Mouse (Mus musculus): ENCODE results near the gene Sema4g. TPM values are rescaled to one million over a fixed set of nuclear protein-coding genes. Genes with fewer than 3 reads are reported as not detected.

The Sema4g gene
- polyA plus RNA-seq, 1 experiment from 2014 or later, result 7.2 TPM

GRCm38 (mm10) chr19:45016341-45017215 is 27.7 kb downstream of the Sema4g start:
- Histone ChIP-seq H3K9ac (ENCODE audit: low read depth, low read length) (peak overlapping the region; percentile 85; the same call in 1 of the 2 replicates), H3K4me2 (replicated peaks; ENCODE audit: low read depth, low read length) (peak overlapping the region; percentile 96), H3K4me3 (ENCODE audit: low read length) (peak overlapping the region; percentile 80), H3K4me1 (ENCODE audit: control insufficient read depth, insufficient read depth, low read length) (peaks cover 56% of the 10 kb centered on the region), H3K27me3 (ENCODE audit: control insufficient read depth, insufficient read depth, low read length) (no peaks in the 10 kb centered on the region), H3K9me3 (ENCODE audit: control insufficient read depth, low read length) (no peaks in the 10 kb centered on the region), H3K27ac (ENCODE audit: low read depth, low read length) (peak overlapping the region; percentile 100), H3K36me3 (ENCODE audit: control insufficient read depth, insufficient read depth, low read length) (peaks cover 19% of the 10 kb centered on the region)
- peak; percentile 44 for ATAC-seq (ENCODE audit: low FRiP score, low TSS enrichment)
- under 1% methylated on average over 18 of the region's 18 CpGs for whole genome bisulfite sequencing

DNA sequence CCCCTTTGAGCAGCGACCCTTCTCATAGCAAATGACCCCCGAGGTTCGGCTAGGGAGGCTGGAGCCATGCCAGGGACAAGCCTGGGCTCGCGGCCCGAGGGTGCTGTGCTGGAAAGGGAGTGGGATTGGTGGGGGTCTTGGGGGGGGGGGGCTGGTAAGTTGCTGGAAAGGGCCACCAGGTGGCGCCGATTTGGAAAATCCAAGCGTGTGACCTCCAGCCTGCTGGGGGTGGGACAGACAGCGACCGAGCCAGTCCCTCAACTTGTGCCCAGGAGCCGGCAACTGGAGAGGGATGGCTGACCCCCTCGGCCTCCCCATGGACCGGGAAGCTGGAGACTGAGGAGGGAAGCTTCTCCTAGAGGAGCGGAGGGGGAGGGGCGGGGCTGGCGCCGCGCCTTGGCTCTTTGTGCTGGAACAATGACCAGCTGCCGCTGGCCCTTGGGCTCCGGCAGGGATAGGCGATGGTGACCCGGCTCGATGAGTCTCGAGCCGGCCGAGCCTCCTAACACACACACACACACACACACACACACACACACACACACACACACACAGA is 28.4 kb downstream of the Sema4g start:
- peaks cover 19% of the 10 kb centered on the region for H3K36me3 ChIP-seq (ENCODE audit: control insufficient read depth, insufficient read depth, low read length)
- H3K27me3 ChIP-seq (ENCODE audit: control insufficient read depth, insufficient read depth, low read length), result no peaks in the 10 kb centered on the region
- no peaks in the 10 kb centered on the region for H3K9me3 ChIP-seq (ENCODE audit: control insufficient read depth, low read length)
- under 1% methylated on average over 27 of the region's 27 CpGs for WGBS
- peak overlapping the region; percentile 96 for H3K4me2 ChIP-seq (replicated peaks; ENCODE audit: low read depth, low read length)
- peak overlapping the region; percentile 85 for H3K9ac ChIP-seq (ENCODE audit: low read depth, low read length)
- peak overlapping the region; percentile 100 for H3K27ac ChIP-seq (ENCODE audit: low read depth, low read length)
- ATAC-seq (ENCODE audit: low FRiP score, low TSS enrichment), result peak; percentile 67
- peaks cover 61% of the 10 kb centered on the region for H3K4me1 ChIP-seq (ENCODE audit: control insufficient read depth, insufficient read depth, low read length)
- H3K4me3 ChIP-seq (ENCODE audit: low read length), result peak overlapping the region; percentile 80

GRCm38 (mm10) chr19:45017909-45018308 is 29.0 kb downstream of the Sema4g start:
- WGBS, result under 1% methylated on average over 44 of the region's 48 CpGs
- H3K27me3 ChIP-seq (ENCODE audit: control insufficient read depth, insufficient read depth, low read length), result no peaks in the 10 kb centered on the region
- H3K36me3 ChIP-seq (ENCODE audit: control insufficient read depth, insufficient read depth, low read length), result peaks cover 20% of the 10 kb centered on the region
- H3K27ac ChIP-seq (ENCODE audit: low read depth, low read length), result peak overlapping the region; percentile 100
- no peaks in the 10 kb centered on the region for H3K9me3 ChIP-seq (ENCODE audit: control insufficient read depth, low read length)
- peaks cover 61% of the 10 kb centered on the region for H3K4me1 ChIP-seq (ENCODE audit: control insufficient read depth, insufficient read depth, low read length)
- H3K9ac ChIP-seq (ENCODE audit: low read depth, low read length), result peak overlapping the region; percentile 85
- peak overlapping the region; percentile 96 for H3K4me2 ChIP-seq (replicated peaks; ENCODE audit: low read depth, low read length)
- peak overlapping the region; percentile 80 for H3K4me3 ChIP-seq (ENCODE audit: low read length)
- ATAC-seq (ENCODE audit: low FRiP score, low TSS enrichment), result peak; percentile 72

DNA sequence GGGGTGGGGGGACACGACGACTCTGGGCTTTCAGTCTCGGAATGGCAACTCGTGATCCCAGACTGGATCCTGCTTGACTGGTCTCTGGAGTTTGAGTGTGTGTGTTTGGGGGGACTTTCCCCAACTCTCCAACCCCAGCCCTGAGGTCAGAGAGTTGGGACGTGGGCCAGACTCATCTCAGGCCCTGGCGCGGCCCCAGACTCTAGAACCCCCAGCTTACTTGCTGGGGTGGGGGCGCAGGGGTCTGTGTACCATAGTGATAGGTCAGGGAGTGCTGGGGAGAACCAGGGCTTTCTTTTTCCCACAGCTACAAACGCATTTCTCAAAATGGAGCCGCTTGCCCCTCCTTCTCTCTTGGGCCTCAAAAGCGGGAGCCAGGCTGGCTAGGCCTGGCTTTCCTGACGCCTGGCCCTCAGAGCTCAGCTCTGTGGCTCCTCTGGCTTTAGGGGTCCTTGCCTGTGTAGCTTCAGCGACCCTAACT is 29.5 kb downstream of the Sema4g start:
- Histone ChIP-seq H3K4me2 (replicated peaks; ENCODE audit: low read depth, low read length) (peak overlapping the region; percentile 96), H3K4me3 (ENCODE audit: low read length) (peak overlapping the region; percentile 80), H3K9ac (ENCODE audit: low read depth, low read length) (peak overlapping the region; percentile 85), H3K4me1 (ENCODE audit: control insufficient read depth, insufficient read depth, low read length) (peaks cover 58% of the 10 kb centered on the region), H3K27me3 (ENCODE audit: control insufficient read depth, insufficient read depth, low read length) (no peaks in the 10 kb centered on the region), H3K27ac (ENCODE audit: low read depth, low read length) (peak overlapping the region; percentile 100), H3K36me3 (ENCODE audit: control insufficient read depth, insufficient read depth, low read length) (peaks cover 21% of the 10 kb centered on the region), H3K9me3 (ENCODE audit: control insufficient read depth, low read length) (no peaks in the 10 kb centered on the region)
- ATAC-seq (ENCODE audit: low FRiP score, low TSS enrichment), result peak; percentile 1; the same call in 1 of the 2 replicates
- 3% methylated on average over 13 of the region's 13 CpGs for WGBS

GRCm38 (mm10) chr19:45020348-45020747 is 31.4 kb downstream of the Sema4g start:
- H3K9ac ChIP-seq (ENCODE audit: low read depth, low read length), result peak overlapping the region; percentile 18; the same call in 1 of the 2 replicates
- H3K4me3 ChIP-seq (ENCODE audit: low read length), result peak overlapping the region; percentile 4; the same call in 1 of the 2 replicates
- ATAC-seq (ENCODE audit: low FRiP score, low TSS enrichment), result no peak

DNA sequence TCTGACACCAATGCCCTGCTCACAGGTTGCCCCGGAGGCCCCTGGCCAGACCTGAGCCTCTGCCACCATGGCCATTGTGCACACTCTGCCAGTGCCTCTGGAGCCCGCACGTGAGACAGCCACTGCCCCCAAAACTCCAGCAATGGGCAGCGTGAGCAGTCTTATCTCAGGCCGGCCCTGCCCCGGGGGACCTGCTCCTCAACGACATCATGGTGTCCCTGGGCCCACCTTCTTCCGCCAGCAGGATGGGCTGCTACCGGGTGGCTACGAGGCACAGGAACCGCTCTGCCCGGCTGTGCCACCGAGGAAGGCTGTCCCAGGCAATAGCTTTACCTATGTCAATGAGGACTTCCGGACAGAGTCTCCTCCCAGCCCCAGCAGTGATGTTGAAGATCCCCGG is 32.5 kb downstream of the Sema4g start:
- Histone ChIP-seq H3K27me3 (ENCODE audit: control insufficient read depth, insufficient read depth, low read length) (no peaks in the 10 kb centered on the region), H3K9me3 (ENCODE audit: control insufficient read depth, low read length) (no peaks in the 10 kb centered on the region), H3K36me3 (ENCODE audit: control insufficient read depth, insufficient read depth, low read length) (peaks cover 46% of the 10 kb centered on the region), H3K27ac (ENCODE audit: low read depth, low read length) (no peak overlapping the region), H3K4me2 (replicated peaks; ENCODE audit: low read depth, low read length) (no peak overlapping the region), H3K4me3 (ENCODE audit: low read length) (no peak overlapping the region), H3K9ac (ENCODE audit: low read depth, low read length) (peak overlapping the region; percentile 18; the same call in 1 of the 2 replicates), H3K4me1 (ENCODE audit: control insufficient read depth, insufficient read depth, low read length) (peaks cover 41% of the 10 kb centered on the region)
- WGBS, result 90% methylated on average over 15 of the region's 15 CpGs
- ATAC-seq (ENCODE audit: low FRiP score, low TSS enrichment), result no peak

More at GRCm38 (mm10) chr19:45020348-45020747, 31.4 kb downstream of the Sema4g start:
- H3K4me1 ChIP-seq (ENCODE audit: control insufficient read depth, insufficient read depth, low read length), result peaks cover 47% of the 10 kb centered on the region
- H3K4me2 ChIP-seq (replicated peaks; ENCODE audit: low read depth, low read length), result peak overlapping the region; percentile 30
- H3K27me3 ChIP-seq (ENCODE audit: control insufficient read depth, insufficient read depth, low read length), result no peaks in the 10 kb centered on the region
- 50% methylated on average over 6 of the region's 6 CpGs for WGBS
- H3K36me3 ChIP-seq (ENCODE audit: control insufficient read depth, insufficient read depth, low read length), result peaks cover 36% of the 10 kb centered on the region
- H3K9me3 ChIP-seq (ENCODE audit: control insufficient read depth, low read length), result no peaks in the 10 kb centered on the region
- no peak overlapping the region for H3K27ac ChIP-seq (ENCODE audit: low read depth, low read length)

- Histone ChIP-seq H3K27ac (ENCODE audit: low read depth, low read length) (no peak overlapping the region), H3K4me1 (ENCODE audit: control insufficient read depth, insufficient read depth, low read length) (peaks cover 34% of the 10 kb centered on the region), H3K9ac (ENCODE audit: low read depth, low read length) (no peak overlapping the region), H3K27me3 (ENCODE audit: control insufficient read depth, insufficient read depth, low read length) (no peaks in the 10 kb centered on the region), H3K4me2 (replicated peaks; ENCODE audit: low read depth, low read length) (no peak overlapping the region), H3K4me3 (ENCODE audit: low read length) (no peak overlapping the region), H3K9me3 (ENCODE audit: control insufficient read depth, low read length) (no peaks in the 10 kb centered on the region), H3K36me3 (ENCODE audit: control insufficient read depth, insufficient read depth, low read length) (peaks cover 65% of the 10 kb centered on the region)
- no peak; the same call in 1 of the 2 replicates for ATAC-seq (ENCODE audit: low FRiP score, low TSS enrichment)
- WGBS, result 79% methylated on average over 11 of the region's 11 CpGs
Measured at GRCm38 (mm10) chr19:45023993-45024392, 35.1 kb downstream of the Sema4g start.

DNA sequence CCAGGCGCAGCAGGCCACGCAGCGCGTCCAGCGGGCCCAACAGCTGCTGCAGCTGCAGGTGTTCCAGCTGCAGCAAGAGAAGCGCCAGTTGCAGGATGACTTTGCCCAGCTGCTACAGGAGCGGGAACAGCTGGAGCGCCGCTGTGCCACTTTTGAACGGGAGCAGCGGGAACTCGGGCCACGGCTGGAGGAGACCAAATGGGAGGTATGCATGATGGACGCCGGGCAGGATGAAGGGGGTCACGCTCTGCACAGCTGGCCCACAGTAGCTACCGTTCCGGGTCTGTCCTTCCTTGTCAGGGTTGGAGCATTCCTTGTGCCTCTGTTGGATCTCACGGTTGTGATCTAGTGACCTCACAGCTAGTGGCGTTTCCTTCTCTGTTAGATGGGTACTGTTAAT is 35.9 kb downstream of the Sema4g start:
- no peak overlapping the region for H3K27ac ChIP-seq (ENCODE audit: low read depth, low read length)
- no peak overlapping the region for H3K4me3 ChIP-seq (ENCODE audit: low read length)
- 79% methylated on average over 20 of the region's 20 CpGs for whole genome bisulfite sequencing
- no peak overlapping the region for H3K4me2 ChIP-seq (replicated peaks; ENCODE audit: low read depth, low read length)
- no peak overlapping the region for H3K9ac ChIP-seq (ENCODE audit: low read depth, low read length)
- no peaks in the 10 kb centered on the region for H3K9me3 ChIP-seq (ENCODE audit: control insufficient read depth, low read length)
- no peaks in the 10 kb centered on the region for H3K27me3 ChIP-seq (ENCODE audit: control insufficient read depth, insufficient read depth, low read length)
- no peak for ATAC-seq (ENCODE audit: low FRiP score, low TSS enrichment)
- peaks cover 26% of the 10 kb centered on the region for H3K4me1 ChIP-seq (ENCODE audit: control insufficient read depth, insufficient read depth, low read length)
- peaks cover 65% of the 10 kb centered on the region for H3K36me3 ChIP-seq (ENCODE audit: control insufficient read depth, insufficient read depth, low read length)
